Mouse (Mus musculus): ENCODE results near the gene D230025D16Rik.
"Not testable (repeated sequence)": the region's sequence is repeated elsewhere in the genome, so short reads cannot be mapped to it uniquely, and the experiment has no call there.

Gene D230025D16Rik

DNA sequence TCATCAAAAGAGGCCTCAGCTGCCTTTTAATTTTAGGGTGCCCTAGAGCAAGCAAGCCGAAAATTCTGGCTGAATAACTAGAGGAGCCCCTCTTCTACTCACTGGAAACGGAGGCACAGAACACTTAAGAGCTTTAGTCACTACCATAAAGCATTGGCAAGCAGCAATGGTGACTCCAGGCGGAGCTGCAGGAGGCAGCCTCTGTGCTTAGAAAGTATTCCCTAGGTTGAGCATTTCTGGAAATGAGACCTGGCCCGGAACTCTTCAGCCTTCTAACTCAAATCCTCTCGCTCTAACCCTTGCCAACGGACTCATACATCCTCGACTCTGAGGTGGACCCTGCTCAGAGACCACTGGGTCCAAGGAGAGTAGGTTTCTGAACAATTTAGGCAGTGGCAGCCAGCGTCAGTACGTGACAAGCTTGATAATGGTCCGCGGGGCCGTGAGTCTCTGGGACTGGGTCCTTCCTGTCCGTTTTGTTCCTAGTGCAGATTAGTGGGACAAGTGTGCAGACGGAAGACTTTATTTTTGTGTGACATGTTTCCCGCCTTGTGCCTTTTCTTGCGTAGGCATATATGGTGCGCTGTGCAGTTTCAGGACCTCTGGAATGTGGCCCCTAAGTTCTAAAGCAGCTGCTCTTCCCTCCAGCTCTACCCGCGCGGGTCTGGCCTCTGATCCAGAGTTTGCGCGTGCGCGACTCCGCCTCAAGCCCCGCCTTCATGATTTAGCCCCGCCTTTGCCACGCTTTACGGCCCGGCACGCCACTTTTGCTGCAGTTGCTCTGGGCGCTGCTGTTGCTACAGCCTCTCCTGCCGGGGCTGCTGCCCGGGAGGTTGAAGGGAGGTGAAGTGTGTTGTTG is at the start of gene D230025D16Rik:
Gene D230025D16Rik, plus strand, starts transcription at position 733 of the 859 bp plus-strand sequence.
- DNase-seq: peak; percentile 94 to 95

DNA sequence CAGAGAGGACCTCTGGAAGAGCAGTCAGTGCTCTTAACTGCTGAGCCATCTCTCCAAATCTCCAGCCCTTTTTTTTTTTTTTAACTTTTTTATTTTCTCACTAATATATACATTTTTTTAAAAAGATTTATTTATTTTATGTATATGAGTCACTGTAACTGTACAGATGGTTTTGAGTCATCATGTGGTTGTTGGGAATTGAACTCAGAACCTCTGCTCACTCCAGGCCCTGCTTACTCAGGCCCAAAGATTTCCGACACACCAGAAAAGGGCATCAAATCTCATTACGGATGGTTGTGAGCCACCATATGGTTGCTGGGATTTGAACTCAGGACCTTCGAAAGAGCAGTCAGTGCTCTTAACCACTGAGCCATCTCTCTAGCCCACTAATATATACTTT is 49.7 kb upstream of the D230025D16Rik start:
- not testable (repeated sequence) for DNase-seq

DNA sequence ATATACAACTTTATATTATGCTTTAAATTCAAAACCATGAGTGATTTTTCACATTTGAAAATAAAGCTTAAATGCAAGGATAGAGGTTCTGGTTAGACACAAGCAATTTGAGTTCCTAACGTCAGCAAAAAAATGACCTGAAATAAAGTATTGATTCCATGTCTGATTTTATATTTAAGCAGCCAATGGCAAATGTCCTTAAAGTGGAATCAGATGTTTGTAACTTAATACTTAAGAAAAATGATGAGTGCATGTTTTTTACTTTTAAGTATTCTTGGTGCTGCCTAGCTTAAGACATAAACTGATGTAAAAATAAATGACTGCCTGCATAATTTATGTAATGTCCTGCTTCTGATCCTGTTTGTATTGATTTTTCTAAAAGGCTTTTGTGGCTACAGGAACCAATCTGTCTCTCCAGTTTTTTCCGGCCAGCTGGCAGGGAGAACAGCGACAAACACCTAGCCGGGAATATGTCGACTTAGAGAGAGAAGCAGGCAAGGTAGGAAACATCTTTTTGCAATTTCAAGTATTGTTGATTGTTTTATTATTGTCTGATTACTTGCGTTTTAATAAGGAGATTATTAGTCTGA is 46.6 kb upstream of the D230025D16Rik start:
- DNase-seq: no peak

DNA sequence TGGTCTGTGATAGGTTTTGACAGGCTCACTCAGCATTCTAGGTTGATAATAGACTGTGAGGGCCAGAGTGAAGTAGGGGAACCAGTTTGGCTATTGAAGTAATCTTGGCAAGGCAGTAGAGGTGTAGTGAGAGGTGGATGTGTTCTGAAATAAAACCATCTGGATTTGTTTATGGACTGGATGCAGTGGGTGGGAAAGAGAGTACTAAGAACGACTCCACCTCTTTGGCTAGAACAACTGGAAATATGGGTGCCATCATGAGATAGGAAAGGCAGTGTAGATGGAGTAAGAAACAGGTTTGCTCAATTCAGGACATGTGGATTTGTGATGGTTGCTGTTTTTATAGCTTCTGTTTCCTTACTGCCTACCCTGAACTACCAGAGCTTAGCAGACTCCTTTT is 42.7 kb upstream of the D230025D16Rik start:
- no peak for DNase-seq

DNA sequence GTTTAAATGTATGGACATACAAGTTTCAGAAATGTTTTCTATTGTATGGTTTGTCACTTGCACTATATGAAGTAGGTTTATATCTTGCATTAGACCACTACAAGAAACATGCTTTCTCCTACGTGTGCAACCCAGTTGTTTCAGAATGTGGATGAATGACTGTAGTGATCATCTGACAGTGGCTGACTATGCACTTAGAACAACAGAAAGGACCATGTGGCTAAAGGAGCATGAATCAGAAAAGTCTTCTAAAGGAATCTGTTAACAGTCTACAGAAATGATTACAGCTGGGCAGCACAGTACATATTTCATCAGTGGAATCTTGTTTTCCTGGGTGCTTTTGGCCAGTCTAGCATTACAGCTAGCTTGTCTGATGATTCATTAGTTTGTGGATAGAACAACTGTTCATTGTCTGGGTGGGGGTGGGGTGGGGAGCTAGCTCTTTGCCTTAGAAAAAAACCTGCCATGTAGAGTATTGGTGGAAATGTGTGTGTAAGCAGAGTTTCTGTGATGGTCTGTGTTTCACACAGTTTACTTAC is 38.4 kb upstream of the D230025D16Rik start:
- DNase-seq: no peak

DNA sequence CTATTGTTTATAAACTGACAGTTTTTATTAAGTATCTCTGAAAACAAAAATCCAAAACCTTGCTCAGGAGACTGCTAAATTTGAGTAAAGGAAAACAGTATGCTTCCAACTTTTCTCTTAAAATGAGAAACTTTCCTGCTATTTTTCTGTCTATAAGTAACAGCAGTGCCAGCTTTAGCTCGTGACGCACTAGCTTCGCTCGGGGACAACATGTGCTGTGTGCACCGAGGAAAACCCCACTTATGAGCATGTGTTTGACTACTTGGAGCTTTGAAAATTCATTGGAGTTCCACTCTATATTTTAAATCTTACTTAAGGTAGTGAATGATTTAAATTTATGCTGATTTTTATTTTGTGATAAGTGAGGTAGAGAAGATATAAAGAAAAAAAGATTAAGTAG is 32.8 kb upstream of the D230025D16Rik start:
- DNase-seq: no peak

DNA sequence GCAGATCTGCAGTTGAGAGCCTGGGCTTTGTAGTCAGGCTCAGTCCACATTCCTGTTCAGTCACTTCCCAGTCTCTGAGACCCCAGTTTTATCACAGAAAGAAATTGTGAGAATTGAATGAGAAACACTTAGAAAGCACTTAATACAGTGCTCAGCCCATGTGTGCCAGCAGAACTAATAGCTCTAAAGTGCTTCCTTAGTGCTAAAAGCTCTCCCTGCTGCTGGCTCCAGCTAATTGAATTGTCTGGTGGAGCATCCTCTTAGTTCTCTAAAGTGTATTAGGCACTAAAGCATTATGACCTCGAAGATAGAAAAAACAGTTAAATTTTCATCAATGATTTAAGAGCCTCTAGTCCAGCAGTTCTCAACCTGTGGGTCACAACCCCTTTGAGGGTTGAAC is 19.2 kb upstream of the D230025D16Rik start:
- DNase-seq: no peak

DNA sequence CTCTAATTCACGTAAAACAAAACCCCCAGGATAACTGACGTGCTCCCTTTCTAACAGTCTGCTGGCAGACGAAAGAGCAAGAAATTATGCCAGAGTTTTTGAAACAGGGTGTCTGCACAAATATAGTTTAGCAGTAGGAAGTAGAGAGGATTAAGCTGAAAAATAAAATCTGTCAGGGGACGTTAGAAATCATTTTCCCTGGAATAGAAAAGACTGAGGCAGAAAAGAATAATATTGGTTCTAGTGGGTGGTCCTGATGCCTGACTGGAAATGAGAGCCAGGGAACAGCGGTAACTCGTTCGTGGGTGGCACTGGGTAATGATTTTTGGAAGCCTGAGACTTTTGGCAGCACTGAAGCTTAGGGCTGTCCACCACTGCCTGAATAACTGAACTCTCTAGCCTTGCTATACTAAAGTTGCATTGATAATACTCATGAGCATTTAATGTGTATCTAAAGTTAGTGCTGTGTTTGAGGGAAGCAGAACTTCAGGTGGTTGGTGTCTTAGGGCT is 18.1 kb upstream of the D230025D16Rik start:
- DNase-seq: no peak

DNA sequence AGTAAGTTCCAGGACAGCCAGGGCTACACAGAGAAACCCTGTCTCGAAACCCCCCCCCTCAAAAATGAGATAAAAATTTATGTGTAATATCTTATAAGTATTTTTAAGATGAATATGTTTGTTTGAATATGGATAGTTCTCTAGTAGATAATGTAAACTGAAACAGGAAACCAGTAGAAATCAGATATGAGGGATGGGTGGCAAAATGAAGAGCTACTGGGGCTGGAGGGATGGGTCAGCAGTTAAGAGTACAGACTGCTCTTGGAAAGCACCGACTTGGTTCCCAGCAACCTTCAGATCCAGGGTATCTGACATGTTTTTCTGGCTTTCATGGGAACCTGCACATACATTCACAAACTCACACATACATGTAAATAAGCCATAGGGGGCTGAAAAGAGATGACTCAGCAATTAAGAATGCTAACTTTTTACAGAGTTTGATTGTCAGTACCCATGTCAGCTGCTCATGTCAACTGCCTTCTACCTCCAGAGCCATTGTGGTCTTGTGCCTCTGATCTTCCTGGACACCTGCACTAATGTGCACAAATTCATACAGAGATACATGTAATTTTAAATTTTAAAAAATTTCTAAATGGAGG is 17.2 kb upstream of the D230025D16Rik start:
- no peak for DNase-seq

DNA sequence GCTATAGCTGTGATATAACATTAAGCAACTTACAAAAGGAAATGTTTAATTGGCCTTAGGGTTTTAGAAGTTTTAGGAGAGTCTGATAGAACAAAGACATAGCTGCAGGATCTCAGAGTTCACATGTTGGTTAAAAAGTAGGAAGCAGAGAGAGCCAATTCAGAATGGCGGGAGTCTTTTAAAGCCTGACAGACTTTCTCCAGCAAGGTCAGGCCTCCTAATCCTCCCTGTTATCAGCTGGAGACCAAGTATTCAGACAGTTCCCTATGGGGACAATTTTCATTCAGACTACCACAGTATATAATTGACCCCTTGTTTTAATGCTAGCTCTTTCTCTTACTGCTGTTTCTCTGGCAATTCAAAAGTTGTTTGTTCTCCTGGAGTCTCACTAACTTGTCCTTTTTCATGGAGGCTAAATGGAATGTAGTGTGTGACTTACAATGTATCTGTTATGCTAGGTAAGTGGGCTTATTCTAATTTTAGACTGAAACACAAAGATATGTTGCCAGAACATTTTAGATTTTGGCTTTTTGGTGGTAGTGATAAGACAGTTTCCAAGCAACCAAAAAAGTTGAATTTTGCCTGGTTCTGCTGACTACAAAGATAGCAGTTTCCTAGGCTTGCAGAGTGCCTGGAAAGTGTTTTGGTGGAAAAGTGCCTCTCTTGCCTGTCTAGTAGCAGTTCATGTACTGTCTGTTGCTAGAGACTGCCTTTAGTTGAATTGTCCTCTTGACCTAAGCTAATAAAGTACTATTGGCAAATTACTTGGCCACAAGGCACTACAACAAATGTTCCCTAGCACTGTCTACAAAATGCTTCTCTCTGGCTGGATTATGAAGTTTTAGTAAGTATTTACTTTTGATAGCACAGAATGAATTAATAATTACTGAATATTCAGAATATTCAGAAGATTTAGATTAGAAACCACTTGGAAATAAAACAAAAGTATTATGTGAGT is 15.5 kb upstream of the D230025D16Rik start:
- DNase-seq: no peak

DNA sequence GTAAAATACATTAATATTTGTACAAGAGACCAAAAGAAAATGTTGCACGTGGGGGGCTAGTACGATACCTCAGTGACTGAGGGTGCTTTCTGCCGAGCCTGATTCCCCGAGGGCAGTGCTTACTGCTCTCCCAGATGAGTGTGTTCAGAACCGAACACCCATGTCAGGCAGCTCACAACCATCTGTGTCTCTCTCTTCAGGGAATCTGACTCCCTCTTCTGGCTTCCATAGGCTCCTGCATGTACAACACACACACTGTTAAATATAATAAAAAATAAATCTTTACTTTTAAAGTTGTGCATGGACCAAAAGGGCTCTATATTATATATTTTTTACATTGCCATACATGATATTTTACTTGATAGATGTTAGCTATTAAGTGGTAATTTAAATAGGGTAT is 10.8 kb upstream of the D230025D16Rik start:
- no peak for DNase-seq

DNA sequence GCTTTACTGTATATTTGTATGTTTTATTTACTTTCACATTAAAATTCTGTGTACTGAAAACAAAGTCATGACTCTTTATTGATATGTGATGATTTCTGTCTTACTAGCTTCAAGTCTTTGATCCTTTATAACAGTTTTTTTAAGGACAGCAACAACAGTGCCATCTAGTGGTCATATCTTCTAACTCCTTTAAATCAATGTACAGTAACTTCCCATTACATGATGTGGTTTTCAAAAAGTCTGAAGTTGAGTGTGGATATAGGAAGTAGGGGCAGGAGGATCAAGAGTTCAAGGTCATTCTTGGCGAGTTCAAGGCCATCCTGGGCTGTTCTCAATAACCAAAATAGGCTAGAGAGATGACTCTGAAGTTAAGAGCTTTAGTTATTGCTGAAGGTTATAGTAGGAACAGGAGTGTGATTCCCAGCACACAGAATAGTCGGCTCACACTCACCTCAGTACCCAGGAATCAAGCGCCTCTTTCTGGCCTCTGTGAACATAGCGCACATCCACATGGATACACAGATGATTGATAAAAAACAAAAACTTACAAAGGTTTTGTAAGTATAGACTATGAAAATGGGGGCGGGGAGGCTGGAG is 6.9 kb upstream of the D230025D16Rik start:
- DNase-seq: no peak

DNA sequence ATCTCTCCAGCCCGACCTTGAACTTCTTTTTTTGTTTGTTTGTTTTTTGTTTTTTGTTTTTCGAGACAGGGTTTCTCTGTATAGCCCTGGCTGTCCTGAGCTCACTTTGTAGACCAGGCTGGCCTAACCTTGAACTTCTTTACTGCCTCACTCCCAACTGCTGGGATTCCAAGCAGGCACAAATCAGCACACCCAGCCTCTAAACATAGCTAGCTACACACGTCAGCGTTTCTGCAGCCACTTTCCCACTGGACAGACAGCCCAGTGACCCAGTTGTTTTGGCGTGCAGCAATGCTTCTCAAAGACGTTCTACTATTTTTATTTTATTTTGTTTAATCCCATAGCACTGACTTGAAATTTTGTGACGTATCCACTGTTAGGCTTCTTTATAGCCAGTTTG is 1.1 kb upstream of the D230025D16Rik start:
- DNase-seq: no peak

DNA sequence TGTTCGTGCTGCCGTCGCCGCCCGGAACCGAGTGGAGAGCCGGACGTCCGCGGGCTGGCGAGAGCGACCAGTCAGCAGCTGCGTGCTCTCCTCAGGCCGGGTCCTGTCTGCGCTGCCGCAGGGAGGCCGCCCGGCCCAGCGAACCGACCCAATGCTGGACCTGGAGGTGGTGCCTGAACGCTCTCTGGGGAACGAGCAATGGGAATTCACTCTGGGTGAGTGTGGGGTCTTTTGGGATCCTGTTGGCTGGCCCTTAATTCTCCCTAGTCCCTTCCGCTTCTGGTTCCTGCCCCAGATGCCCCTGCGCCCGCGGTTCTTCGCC is 288 bp downstream of the D230025D16Rik start:
- DNase-seq: no peak

DNA sequence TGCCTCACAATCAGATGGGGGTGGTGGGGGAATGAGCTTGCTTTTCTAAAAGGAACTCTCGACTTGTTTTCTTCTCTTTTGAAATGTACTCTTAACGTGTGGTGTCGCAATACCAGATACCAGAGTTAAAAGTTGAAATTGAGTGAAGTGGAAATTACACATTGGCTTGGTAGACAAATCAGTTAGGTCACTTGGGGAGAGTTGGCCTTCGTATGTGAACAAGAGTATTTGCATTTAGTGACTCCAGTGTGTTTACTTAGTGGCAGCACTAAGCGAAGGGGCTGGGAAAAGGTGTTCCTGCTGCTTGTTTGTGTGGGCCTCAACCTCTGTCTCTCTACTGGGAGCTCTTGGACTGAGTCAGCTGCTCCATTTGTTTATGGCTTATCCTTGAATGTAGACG is 972 bp downstream of the D230025D16Rik start:
- peak; percentile 70 to 79 for DNase-seq

DNA sequence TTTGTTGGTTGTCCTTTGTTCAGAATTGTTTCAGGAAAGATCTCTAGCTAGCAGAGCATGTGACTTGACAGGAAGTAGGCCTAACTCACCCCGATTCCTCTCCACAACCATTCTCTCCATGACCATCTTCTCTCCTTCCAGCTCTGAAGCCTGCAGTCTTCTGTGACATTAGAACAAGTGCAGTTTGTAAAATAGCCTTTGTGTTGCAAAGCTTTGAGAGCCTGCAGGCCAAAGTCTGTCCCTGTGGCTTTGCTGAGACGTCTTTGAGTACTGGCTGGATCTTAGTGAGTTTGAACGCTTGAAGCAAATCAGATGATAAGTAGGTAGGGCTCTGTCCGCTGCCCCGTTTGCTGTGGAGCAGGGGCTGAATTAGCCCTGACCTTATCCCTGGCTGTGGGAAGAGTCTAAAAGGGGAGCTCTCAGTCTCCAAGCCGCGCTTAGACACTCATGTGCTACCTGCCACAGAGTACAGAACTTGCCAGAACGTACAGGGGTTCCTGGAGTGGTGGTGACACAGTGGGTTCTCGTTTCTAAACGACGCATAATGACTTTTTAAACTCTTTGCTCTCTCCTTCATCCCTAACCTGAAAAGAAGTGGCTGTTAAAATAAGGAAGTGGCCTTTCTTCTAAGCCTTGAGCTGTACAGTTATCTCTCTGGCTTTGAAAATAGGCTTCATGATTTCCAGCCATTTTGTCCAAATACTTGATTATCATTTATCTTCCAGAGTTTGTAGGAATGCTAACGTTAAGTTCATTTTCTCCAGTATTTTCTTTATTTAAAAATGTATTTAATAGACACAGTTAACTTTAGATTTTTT is 6.8 kb downstream of the D230025D16Rik start:
- DNase-seq: no peak

DNA sequence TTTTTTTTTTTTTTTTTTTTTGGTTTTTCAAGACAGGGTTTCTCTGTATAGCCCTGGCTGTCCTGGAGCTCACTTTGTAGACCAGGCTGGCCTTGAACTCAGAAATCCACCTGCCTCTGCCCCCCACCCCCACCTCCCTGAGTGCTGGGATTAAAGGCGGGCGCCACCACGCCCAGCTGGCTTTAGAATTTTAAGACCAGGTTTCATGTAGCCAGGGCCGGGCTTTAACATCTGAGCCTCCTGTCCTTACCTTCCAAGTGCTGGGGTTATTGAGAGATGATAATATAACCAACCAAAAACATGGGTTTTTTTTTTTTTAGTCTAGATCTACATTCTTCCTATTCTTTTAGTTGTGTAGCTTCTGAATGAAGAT is 7.4 kb downstream of the D230025D16Rik start:
- DNase-seq: not testable (repeated sequence)

DNA sequence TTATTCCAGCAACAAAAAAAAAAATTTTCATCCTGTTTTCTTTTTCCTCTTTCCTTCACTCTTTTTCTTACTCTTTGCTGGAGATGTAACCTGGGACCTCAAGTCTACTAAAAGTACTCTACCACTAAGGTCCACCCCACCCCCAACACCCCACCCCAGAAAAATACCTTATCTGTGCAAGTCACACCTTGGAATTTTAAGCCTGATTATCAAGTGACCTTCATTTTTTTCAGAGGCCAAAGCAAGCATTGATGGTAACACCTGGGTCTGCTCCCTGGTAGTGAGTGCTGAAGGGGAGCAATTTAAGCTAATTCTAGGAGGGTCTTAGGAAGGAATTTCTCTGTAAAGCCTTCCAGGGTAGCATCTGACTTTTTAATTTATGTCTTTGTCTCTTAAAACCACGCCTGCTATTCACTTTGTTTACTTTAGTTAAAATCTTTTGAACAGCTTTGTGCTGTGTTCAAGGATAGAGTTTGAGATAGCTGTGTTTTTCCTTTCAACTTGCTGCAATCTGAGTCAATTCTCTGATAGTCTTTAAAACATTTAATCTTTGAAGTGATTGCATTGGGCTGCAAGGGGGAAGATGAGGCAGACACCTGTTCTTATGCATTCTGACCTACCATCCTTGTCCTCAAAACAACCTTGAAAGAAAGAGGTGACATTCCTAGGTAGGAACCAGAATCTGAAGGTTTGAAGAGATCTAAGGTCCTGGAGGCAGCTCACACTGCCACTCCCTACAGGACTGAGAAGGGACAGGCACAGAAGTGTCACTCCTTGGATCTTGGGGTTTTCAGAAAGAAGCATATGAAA is 8.4 kb downstream of the D230025D16Rik start:
- DNase-seq: no peak

DNA sequence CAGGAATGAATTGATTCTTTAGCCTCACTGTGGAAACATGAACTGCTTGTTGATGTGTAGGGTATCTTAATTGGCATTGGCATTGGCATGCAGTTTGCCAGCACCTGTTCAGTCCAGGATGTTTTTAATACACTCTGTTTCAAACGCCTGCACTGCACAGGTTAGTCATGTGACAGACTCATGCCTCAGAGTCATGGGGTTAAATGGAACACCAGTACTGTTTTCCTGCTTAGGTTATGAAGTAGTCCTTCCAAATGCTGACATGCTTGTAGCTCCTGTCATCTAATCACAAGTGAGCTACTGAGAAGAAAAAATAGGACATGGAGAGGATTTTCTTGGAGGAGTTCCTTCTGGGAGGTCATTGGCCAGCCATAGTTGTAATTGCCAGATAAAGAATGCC is 10.3 kb downstream of the D230025D16Rik start:
- DNase-seq: no peak

DNA sequence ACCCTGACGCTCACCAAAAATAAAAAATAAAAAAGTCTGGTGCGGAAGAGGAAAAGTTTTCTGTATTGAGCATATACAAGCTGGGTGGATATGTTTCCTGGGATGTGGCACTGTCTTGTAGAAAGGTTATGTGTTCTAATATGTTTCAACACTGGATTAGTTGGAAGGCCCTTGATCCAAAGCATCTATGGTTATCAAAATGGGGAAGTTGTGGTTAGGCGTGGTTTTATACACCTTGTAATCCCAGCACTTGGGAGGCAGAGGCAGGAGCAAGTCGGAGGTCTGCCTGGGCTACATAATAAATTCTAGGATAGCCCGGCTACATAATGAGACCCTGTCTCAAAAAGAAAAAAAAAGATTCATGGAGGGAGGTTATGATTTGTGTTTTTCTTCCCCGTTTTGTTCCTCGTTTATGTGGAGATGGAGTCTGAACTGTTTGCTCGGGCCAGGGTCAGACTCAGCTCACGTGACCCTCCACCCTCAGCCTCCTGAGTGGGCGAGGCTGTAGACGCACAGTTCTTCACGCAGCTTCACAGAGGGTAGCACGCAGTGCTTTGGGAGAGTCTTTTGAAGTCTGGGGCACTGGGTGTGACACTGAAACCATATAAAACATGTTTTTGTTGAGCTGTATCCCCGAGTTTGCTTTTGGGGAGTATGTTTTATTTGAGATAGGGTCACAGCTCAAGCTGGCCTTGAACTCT is 12.6 kb downstream of the D230025D16Rik start:
- DNase-seq: no peak

Data from lung, adult 18-20 months (tissue).